Mouse (Mus musculus) liver, embryonic 13.5 days (tissue): ENCODE measurements around the gene Serpinb6c. TPM values are rescaled to one million over a fixed set of nuclear protein-coding genes. Genes with fewer than 3 reads are reported as not detected.
"Not testable (repeated sequence)": the region's sequence is repeated elsewhere in the genome, so short reads cannot be mapped to it uniquely, and the experiment has no call there.

Experiments used
- ATAC-seq: fragments of 200-750 bp; cut with Nextera tagmentation; 2 replicates; pipeline ENCODE4 v1.8.0; 2017; ENCODE audit warnings: low read depth, mild to moderate bottlenecking, moderate number of reproducible peaks, moderate library complexity
- DNase-seq: peaks from one replicate; pipeline ENCODE4 v3.0.0; 2022
- H3K27ac ChIP-seq: fragments of 300-500 bp; sonication (generic); 2 replicates; pipeline ENCODE4 v1.5.1; 2015; ENCODE audit warnings: moderate library complexity, mild to moderate bottlenecking, inconsistent platforms
- H3K27me3 ChIP-seq: fragments of 300-500 bp; sonication (generic); 2 replicates; pipeline ENCODE4 v1.6.1; 2015; ENCODE audit warnings: mild to moderate bottlenecking, inconsistent platforms
- H3K36me3 ChIP-seq: fragments of 300-500 bp; sonication (generic); 2 replicates; pipeline ENCODE4 v1.6.1; 2015; ENCODE audit warnings: mild to moderate bottlenecking, inconsistent platforms
- H3K4me1 ChIP-seq: fragments of 300-500 bp; sonication (generic); replicated peaks from 2 replicates; pipeline ENCODE4 v1.6.1; 2015; ENCODE audit warnings: inconsistent platforms
- H3K4me2 ChIP-seq: fragments of 300-500 bp; sonication (generic); 2 replicates; pipeline ENCODE4 v1.6.1; 2015; ENCODE audit warnings: inconsistent platforms, mild to moderate bottlenecking, moderate library complexity
- H3K4me3 ChIP-seq: fragments of 300-500 bp; sonication (generic); replicated peaks from 2 replicates; pipeline ENCODE4 v1.5.1; 2015; ENCODE audit warnings: mild to moderate bottlenecking, inconsistent platforms
- H3K9ac ChIP-seq: fragments of 300-500 bp; sonication (generic); 2 replicates; pipeline ENCODE4 v1.6.1; 2015; ENCODE audit warnings: mild to moderate bottlenecking, inconsistent platforms
- H3K9me3 ChIP-seq: fragments of 300-500 bp; sonication (generic); replicated peaks from 2 replicates; pipeline ENCODE4 v1.6.1; 2016; ENCODE audit warnings: inconsistent platforms
- WGBS: fragments of 180-500 bp; shearing (Covaris S2); methylation state at CpG from one replicate; pipeline ENCODE4 v1.1.7; 2015; ENCODE audit not compliant: insufficient replicate concordance; 5-methylcytosine and 5-hydroxymethylcytosine counted together
- polyA plus RNA-seq: library from polyadenylated mRNA; unstranded; fragments of >200 nt; fragmentation: Nextera tagmentation; extraction: Ambion mirVana; gene quantifications from 2 replicates; pipeline ENCODE4 v1.2.1, GENCODE M21; 2015

Gene Serpinb6c
- not detected in 2 replicates for polyA plus RNA-seq

DNA sequence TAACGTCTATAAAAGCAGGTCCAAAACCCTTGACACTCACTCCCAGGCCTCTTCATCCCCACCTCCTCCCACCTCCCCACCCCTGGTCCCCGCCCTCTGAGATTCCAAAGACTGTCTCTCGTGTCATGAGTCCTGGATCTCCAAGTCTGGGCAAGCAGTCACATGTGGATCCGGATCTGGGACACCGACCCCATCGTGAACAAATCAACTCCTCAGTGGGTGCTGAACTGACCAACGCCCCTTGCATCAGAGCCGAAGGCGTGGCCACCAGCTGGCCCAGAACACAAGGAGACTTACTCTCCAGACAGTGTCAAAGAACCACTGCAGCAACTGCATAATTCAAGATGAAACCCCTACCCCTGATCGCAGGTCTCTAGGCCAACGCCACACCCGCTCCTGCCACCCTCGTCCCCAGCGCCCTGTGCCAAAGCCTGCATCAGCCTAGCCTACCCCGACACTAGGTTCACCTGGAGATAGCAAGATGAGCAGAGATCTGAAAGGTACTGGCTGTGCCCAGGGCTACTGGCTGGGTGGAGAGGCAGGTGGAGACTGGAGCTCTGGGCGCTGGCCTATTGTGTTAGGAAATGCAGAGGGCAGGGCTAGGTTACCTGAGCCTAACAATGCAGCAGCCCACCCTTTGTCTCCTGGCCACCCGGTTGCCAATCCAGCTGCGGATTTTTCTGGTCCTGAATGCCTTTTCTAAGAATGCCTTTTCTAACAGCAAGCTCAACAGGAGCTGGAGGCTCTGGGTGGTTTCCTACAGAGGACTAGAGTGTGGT is at the start of gene Serpinb6c:
Gene Serpinb6c, minus strand, starts transcription at position 533 of the 779 bp plus-strand sequence.
- no peak for ATAC-seq
- H3K9ac ChIP-seq: no peak within 1 kb of the TSS
- H3K9me3 ChIP-seq: no peaks in the 10 kb centered on the region
- no peak within 1 kb of the TSS for H3K4me2 ChIP-seq
- H3K4me3 ChIP-seq: no peak within 1 kb of the TSS
- DNase-seq: no peak
- H3K36me3 ChIP-seq: no peaks in the 10 kb centered on the region
- WGBS: 64% methylated on average over 18 of the region's 18 CpGs
- H3K4me1 ChIP-seq: no peaks in the 10 kb centered on the region
- H3K27me3 ChIP-seq: no peaks in the 10 kb centered on the region
- H3K27ac ChIP-seq: no peak within 1 kb of the TSS

GRCm38 (mm10) chr13:33952947-33953346 is 47.4 kb upstream of the Serpinb6c start:
- Histone ChIP-seq H3K9ac (no peak overlapping the region), H3K4me3 (no peak overlapping the region), H3K4me1 (no peaks in the 10 kb centered on the region), H3K4me2 (no peak overlapping the region), H3K27me3 (no peaks in the 10 kb centered on the region), H3K27ac (no peak overlapping the region), H3K36me3 (no peaks in the 10 kb centered on the region), H3K9me3 (no peaks in the 10 kb centered on the region)
- no peak for ATAC-seq
- DNase-seq: no peak
- 47% methylated on average over 2 of the region's 2 CpGs for WGBS

GRCm38 (mm10) chr13:33952075-33952449 is 46.6 kb upstream of the Serpinb6c start:
- Histone ChIP-seq H3K9ac (no peak overlapping the region), H3K4me2 (no peak overlapping the region), H3K27ac (no peak overlapping the region), H3K4me1 (no peaks in the 10 kb centered on the region), H3K4me3 (no peak overlapping the region), H3K36me3 (no peaks in the 10 kb centered on the region), H3K9me3 (no peaks in the 10 kb centered on the region), H3K27me3 (no peaks in the 10 kb centered on the region)
- ATAC-seq (no peak), DNase-seq (no peak)
- 42% methylated on average over 1 of the region's 1 CpGs for WGBS

DNA sequence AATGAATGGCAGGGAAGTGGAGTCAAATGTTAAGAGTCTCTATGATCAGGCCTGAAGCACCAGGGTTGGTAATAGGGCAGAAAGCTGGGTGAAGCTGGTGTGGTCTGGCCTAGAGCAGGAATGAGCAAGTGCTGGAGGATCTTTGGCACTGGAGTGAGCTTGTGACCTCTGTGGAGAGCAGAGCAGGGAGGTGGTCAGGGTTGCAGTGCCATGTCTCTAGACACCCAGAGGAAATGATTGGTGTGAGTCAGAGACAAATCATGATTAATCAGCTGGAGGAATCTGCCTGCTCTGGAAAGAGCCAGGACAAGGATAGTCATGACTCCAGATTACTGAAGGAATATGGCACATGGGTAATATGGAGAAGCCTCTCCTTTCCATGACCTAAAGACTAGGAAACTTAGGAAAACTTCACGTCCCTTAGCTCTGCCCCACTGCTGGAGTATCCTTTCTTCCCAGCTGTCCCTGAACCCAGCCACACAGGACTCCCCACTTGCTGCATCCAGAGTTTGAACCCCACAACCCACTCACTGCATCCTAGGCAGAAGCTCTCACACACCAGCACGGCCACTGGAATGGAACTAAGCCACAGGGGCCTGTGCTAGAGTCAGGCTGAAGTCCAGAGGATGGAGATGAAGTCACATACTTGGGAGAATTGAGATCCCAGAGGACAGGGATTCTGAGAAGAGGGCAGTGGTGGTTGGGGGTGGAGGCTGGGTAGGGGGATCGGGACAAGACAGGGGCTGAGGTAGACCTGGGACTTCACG is 46.0 kb upstream of the Serpinb6c start:
- ATAC-seq (no peak), DNase-seq (no peak)
- no peaks in the 10 kb centered on the region for H3K4me1 ChIP-seq
- no peaks in the 10 kb centered on the region for H3K36me3 ChIP-seq
- no peak overlapping the region for H3K27ac ChIP-seq
- no peak overlapping the region for H3K9ac ChIP-seq
- H3K9me3 ChIP-seq: no peaks in the 10 kb centered on the region
- no peak overlapping the region for H3K4me3 ChIP-seq
- no peaks in the 10 kb centered on the region for H3K27me3 ChIP-seq
- WGBS: 61% methylated on average over 4 of the region's 4 CpGs
- no peak overlapping the region for H3K4me2 ChIP-seq

DNA sequence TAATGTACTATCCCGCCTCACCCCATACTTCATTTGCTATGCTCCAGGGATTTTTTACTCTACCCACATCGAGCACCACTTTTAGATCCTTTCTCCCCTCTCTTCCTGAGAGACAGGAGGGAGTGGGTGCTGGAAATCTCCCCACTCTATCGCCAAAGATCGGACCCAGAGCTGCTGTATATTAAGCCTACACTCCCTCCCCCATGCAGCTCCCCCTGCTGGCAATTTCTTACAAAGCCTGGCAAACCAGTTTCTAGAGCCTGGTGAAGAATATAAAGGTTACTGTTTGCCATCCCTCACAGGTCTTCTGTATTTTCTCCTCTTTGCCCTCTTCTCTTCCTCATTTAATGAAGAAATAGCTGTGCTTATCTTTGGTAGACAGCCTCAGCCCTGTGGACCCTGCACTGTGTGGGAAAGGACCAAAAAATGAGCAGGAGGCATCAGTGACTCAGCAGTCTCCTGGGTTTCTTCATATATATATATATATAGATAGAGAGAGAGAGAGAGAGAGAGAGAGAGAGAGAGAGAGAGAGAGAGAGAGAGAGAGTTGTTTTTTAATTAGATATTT is 36.8 kb upstream of the Serpinb6c start:
- Histone ChIP-seq H3K4me1 (no peaks in the 10 kb centered on the region), H3K27ac (no peak overlapping the region), H3K4me2 (no peak overlapping the region), H3K36me3 (no peaks in the 10 kb centered on the region), H3K27me3 (no peaks in the 10 kb centered on the region), H3K9me3 (no peaks in the 10 kb centered on the region), H3K9ac (no peak overlapping the region), H3K4me3 (no peak overlapping the region)
- WGBS: 38% methylated on average over 4 of the region's 4 CpGs
- ATAC-seq (no peak), DNase-seq (peak; percentile 9)

GRCm38 (mm10) chr13:33941288-33941808 is 35.8 kb upstream of the Serpinb6c start:
- Histone ChIP-seq H3K36me3 (no peaks in the 10 kb centered on the region), H3K4me2 (no peak overlapping the region), H3K9ac (no peak overlapping the region), H3K9me3 (no peaks in the 10 kb centered on the region), H3K27ac (no peak overlapping the region), H3K4me3 (no peak overlapping the region), H3K27me3 (no peaks in the 10 kb centered on the region), H3K4me1 (no peaks in the 10 kb centered on the region; the same call in 1 of the 2 replicates)
- WGBS: 71% methylated on average over 5 of the region's 5 CpGs
- ATAC-seq: no peak
- DNase-seq: no peak

GRCm38 (mm10) chr13:33937587-33937986 is 32.1 kb upstream of the Serpinb6c start:
- not testable (repeated sequence) for ATAC-seq, H3K36me3 ChIP-seq, H3K9me3 ChIP-seq, H3K27me3 ChIP-seq, H3K27ac ChIP-seq, DNase-seq, H3K4me1 ChIP-seq, H3K9ac ChIP-seq, H3K4me2 ChIP-seq, H3K4me3 ChIP-seq

- 68% methylated on average over 5 of the region's 5 CpGs for WGBS
- no peak overlapping the region for H3K4me2 ChIP-seq
- H3K27me3 ChIP-seq: no peaks in the 10 kb centered on the region; the same call in 1 of the 2 replicates
- H3K9me3 ChIP-seq: no peaks in the 10 kb centered on the region
- no peak overlapping the region for H3K27ac ChIP-seq
- H3K4me1 ChIP-seq: peaks cover 9% of the 10 kb centered on the region
- no peak overlapping the region for H3K4me3 ChIP-seq
- H3K9ac ChIP-seq: no peak overlapping the region
- no peaks in the 10 kb centered on the region for H3K36me3 ChIP-seq
- DNase-seq: no peak
- ATAC-seq: no peak
Measured at GRCm38 (mm10) chr13:33937151-33937550, 31.6 kb upstream of the Serpinb6c start.

DNA sequence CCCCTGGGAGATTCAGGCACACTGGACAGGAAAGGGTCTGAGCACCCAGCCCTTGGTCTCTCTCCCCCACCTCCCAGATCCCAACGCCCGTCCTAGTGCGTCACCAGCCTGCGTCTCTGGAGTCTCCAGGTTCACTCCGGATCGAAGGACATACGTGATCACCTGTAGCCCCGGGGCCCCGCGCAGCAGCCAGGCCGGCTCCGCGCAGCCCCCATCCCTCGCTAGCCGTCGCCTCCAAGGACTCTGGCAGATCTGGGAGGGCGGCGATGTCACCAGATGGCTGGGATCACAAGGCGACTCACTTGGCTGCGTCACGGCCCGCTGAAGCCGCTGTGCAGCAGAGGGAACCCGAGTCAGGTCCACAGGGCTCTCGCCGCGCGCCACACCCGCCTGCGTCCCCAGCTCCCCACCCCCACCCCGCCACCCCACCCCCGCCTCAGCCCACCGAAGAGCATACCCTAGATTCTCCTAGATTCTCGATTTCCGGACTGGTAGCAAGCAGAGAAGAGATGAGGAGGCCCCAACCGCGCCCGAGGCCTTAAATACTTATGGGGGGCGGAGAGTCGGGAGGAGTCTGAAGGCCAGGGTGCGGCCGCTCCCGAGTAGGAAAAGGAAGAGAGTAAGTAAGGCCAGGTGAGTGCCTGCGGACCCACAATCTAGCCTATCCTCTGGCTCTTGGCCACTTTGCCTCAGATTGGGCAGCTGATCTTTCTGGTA is 30.1 kb upstream of the Serpinb6c start:
- Histone ChIP-seq H3K9ac (peak overlapping the region; percentile 63), H3K9me3 (no peaks in the 10 kb centered on the region), H3K4me1 (peaks cover 9% of the 10 kb centered on the region), H3K27me3 (no peaks in the 10 kb centered on the region; the same call in 1 of the 2 replicates), H3K36me3 (no peaks in the 10 kb centered on the region), H3K4me3 (peak overlapping the region; percentile 62), H3K4me2 (peak overlapping the region; percentile 78), H3K27ac (no peak overlapping the region)
- WGBS: 2% methylated on average over 39 of the region's 44 CpGs
- peak; percentile 60 for ATAC-seq
- DNase-seq: peak; percentile 14

- no peak overlapping the region for H3K27ac ChIP-seq
- WGBS: 45% methylated on average over 6 of the region's 6 CpGs
- no peaks in the 10 kb centered on the region for H3K9me3 ChIP-seq
- peaks cover 9% of the 10 kb centered on the region for H3K4me1 ChIP-seq
- H3K4me2 ChIP-seq: peak overlapping the region; percentile 78
- DNase-seq (no peak), ATAC-seq (no peak)
- no peaks in the 10 kb centered on the region; the same call in 1 of the 2 replicates for H3K27me3 ChIP-seq
- H3K4me3 ChIP-seq: 0 out of 2 replicates have a peak overlapping the region, but pooled peaks have one; percentile 8
- H3K36me3 ChIP-seq: no peaks in the 10 kb centered on the region
- H3K9ac ChIP-seq: no peak overlapping the region
Measured at GRCm38 (mm10) chr13:33934743-33935142, 29.2 kb upstream of the Serpinb6c start.

- Histone ChIP-seq H3K9me3 (no peaks in the 10 kb centered on the region), H3K9ac (no peak overlapping the region), H3K27ac (no peak overlapping the region), H3K36me3 (no peaks in the 10 kb centered on the region), H3K4me1 (peaks cover 5% of the 10 kb centered on the region), H3K27me3 (no peaks in the 10 kb centered on the region; the same call in 1 of the 2 replicates), H3K4me2 (no peak overlapping the region), H3K4me3 (no peak overlapping the region)
- DNase-seq: no peak
- WGBS: 60% methylated on average over 3 of the region's 3 CpGs
- ATAC-seq: no peak
Measured at GRCm38 (mm10) chr13:33930912-33931311, 25.4 kb upstream of the Serpinb6c start.
